Mouse (Mus musculus): Measurements from ENCODE around the gene Bdp1.
A peak's percentile ranks its signal among the peaks of the same experiment; 100 is the strongest.

Gene Bdp1

DNA sequence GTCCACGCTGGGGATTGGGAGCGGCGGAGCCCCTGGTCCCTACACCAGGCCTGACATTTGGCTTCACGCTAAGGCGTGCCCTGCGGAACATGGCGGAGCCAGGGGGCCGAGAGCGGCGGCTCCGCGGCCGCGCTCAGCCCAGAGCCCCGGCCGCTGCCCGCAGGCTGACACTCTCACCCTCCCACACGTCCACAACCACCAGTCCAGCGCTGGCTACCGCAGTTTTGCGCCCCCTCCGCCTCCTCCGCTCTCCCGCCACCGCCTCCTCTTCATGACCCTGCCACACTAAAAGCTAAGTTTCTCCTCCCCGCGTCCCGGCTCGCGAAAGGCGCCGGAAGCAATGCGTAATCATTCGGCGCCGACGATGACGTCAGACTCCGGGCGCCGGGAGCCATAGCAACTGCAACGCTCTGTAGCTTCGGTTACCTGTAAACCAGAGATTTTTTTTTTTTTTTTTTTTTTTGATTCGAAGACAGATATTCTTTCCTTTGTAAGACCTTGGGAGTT is at the start of gene Bdp1:
Bdp1 (minus strand) TSS at position 323 of the 507 bp plus-strand sequence.
- TF ChIP-seq GATA4 (IDR thresholded peaks at IDR 0.05; ENCODE audit: insufficient replicate concordance, low read length), result peak; percentile 8; the same call in 1 of the 2 replicates

DNA sequence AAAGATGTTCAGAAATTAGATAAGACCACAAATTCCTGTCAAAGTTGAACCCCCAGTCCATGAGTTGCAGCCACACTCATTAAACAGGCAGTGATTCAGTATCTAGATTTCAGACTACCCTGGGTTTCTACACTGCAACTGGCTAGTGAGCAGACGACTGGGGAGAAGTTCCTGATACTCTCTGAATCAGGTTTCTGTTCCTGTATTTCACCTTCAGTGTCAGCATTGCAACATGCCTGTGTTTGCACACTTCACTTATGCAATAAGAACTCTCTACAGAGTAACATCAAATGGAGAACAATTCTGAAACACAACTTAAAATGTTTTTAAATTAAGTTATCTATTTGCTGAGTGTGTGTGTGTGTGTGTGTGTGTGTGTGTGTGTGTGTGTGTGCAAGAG is 48.8 kb upstream of the Bdp1 start:
- no peak for TF ChIP-seq GATA4 (IDR thresholded peaks at IDR 0.05; ENCODE audit: insufficient replicate concordance, low read length)

DNA sequence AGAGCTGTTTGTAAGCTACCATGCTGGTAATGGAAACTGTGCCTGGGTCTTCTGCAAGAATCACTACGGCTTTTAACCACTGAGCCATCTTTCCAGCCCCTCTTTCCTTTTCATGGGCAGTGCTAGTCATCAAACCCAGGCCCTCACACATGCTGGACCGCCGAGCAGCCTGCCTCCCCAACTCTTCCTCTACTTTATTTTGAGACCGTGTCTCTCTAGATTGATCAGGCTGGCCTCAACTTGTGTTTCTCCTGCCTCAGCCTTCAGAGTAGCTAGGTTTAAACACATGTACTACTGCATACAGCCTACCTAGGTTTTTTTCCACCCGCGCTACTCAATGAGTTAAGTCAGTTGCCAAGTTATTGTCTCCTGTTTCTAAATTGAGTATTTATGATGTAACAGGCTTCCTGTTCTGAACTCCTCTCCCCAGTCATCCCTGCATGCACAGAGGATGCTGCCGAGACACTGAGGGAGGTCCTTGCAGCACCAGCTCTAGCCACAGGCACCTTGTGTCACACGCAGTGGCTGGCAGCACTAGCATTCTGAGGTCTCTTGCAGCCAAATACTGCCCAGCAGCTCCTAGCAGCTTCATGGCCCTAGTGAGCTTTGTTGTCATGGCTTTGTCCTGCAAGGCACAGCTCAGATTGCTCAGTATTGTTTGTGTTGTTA is 37.9 kb upstream of the Bdp1 start:
- TF ChIP-seq GATA4 (IDR thresholded peaks at IDR 0.05; ENCODE audit: insufficient replicate concordance, low read length), result no peak

DNA sequence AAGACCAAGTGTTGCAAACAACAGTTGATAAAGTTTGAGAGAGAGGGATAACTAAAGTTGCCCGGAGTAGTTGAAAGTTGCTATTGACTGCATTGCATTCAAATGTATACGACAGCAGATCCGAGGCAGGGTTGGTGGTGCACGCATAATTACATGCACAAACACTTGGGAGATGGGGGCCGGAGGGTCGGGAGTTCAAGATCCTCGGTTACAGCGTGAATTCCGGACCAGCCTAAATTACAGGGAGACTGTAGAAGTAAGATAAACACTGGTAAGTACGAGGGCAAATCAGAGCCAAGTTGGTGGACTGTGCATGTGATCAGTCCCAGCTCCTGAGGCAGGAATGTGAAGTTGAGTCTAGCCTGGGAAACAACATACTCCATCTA is 21.4 kb upstream of the Bdp1 start:
- no peak for TF ChIP-seq GATA4 (IDR thresholded peaks at IDR 0.05; ENCODE audit: insufficient replicate concordance, low read length)

DNA sequence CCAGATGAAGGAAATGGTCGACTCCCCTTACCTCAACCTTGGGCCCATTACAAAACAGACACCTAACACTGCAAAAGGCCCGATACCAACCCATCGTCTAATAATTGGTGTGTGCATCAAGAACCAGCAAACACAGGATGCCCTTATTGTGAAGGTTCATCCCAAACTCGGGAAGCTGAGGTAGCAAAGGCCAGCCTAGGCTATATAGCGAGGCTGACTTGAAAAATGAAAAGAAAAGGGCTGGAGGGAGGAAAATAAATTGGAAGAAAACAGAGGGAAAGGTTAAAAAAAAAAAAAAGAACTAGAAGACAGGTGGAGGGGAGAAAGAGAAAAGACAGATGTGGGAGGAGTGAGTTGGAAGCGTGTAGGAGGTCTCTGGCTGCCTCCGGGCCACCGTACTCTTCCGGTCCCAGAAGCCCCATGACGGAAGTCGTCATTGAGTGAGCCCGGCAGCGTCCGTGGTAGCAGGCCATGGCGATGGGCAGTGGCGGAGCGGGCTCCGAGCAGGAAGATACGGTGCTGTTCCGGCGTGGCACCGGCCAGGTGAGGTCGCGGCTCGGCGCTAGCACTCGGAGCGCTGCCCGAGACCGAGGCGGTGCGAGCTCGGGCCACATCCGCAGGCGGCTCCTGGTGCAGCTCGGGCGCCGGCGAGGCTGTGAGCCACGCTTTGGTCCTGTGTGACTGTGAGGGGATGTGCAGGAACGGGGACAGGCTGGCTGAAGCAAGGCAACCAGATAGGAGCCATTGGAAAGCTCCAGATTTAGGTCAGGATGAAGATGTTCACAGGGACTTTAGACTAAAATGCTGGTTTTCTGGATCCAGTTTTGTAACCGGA is 20.8 kb upstream of the Bdp1 start, which contains the start of gene Smn1:
Smn1 (plus strand) TSS at position 430 of the 835 bp plus-strand sequence.
- TF ChIP-seq GATA4 (IDR thresholded peaks at IDR 0.05; ENCODE audit: insufficient replicate concordance, low read length), result 0 out of 2 replicates have a peak, but pooled peaks have one; percentile 16

DNA sequence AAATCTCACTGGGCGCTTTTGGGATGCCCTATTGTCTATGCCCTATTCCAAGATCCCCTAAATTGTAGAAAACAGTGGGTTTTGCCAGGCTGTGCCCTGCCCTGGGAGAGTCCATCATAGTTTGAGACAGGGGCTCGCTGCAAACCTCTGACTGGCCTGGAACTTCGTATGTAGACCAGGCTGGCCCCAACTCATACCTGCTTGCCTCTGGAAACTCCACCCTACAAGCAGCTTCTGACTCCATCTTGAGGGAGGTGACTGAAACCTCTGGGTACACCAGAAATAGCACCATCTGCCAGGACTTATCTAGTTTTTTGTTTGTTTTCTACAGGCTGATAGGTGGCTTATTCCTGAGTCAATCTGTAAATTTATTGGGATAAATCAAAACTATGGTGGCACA is 20.1 kb upstream of the Bdp1 start:
- TF ChIP-seq GATA4 (IDR thresholded peaks at IDR 0.05; ENCODE audit: insufficient replicate concordance, low read length), result no peak

DNA sequence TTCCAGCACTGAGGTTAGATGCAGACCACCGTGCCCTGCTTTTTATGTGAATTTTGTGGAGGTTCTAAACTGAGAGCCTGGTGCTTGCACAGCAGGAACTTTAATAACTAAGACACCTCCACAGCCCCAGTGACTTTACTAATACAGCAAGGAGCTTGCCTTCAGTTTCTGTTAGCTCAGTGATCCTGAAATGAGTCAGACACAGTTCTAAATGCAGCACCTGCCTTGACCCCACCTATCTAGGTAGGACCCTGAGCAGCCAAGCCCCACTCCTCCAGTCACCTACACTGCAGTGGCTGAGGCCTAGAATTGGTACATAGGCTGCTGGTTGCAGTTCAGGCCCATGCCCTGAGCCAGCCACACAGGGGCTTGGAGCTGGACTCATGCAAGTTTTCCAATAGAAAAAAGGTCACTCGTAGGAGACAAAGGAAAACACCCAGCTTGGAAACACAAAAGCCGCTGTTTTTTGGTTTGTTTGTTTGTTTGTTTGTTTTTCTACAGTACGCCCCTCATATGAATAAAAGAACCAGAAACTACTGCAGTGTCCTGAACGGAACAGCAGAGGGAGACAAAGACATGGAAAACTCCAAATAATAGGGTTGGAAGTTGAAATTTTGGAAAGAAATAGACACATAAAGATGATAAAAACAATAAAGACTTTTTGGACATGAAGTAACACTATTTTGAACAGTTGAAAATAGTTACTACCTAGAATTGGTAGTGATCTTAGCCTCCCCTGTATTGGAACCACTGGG is 8.5 kb upstream of the Bdp1 start:
- no peak for TF ChIP-seq GATA4 (IDR thresholded peaks at IDR 0.05; ENCODE audit: insufficient replicate concordance, low read length)

DNA sequence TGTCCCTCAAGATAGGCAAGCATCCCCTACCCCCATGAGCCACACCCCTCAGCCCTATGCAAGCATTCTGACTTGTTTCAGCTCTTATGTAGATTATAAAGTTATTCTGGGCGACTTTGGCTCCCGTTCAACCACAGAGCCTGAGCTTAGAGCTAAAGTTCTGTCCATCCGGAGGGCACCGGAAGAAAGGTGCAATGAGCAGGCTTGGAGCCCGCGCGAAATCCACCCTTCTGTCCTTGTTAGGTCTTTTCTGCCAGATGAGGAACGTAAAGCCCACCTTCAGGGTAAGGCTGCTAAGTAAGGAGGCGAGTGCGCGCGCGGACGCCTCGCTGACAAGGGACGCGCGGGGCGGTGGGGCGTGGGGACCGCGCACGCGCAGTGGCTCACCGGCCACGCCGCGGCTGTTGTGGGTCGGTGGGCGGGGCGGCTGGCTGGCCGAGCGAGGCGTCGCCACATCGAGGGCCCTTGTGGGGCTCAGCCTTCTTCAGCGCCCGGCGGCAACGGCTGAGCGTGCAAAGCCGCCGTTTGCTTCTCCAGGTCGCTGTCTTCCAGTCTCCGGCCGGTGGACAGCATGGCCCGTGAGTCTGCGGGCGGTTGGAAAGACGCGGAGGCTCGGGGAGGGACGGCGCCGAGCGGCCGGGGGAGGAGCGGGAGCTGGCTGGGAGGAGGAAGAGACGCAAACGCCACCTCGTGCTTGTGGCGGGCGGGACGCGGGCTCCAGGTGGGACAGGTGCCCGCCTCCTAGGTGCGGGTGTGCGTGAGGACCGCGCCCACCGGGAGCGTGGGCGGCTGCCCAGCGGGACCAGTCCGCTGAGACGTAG is 4.0 kb upstream of the Bdp1 start, which contains the start of gene Serf1:
Serf1 (plus strand) TSS at position 361 of the 821 bp plus-strand sequence.
- no peak for TF ChIP-seq GATA4 (IDR thresholded peaks at IDR 0.05; ENCODE audit: insufficient replicate concordance, low read length)

DNA sequence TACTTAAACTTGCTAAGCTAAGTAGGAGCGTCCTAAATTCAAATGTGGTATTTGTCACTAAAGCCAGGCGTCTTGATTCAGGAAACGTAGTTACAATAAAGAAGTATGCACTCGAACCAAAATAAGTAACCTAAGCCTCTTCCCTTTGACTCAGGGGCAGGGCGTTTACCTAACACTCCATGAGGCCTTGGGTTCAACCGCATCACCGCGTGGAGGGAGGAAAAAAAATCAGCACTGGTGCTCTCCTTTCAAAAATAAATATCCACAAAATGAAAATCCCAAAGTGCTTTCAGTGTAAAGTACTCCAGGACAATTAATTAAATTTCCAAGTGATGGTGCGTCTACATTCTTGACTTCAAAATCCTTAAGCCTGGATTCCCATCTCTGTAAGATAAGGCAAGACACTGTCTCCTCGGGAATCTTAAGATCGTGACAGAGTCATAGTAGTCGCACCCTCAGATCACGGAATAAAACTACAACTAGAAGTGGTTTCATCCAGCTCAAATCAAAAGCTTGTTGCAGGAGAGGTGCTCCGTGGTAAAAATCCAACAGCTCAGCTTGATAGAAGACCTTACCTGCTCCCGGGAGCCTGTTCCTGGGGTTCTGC is 715 bp downstream of the Bdp1 start:
- TF ChIP-seq GATA4 (IDR thresholded peaks at IDR 0.05; ENCODE audit: insufficient replicate concordance, low read length), result no peak

DNA sequence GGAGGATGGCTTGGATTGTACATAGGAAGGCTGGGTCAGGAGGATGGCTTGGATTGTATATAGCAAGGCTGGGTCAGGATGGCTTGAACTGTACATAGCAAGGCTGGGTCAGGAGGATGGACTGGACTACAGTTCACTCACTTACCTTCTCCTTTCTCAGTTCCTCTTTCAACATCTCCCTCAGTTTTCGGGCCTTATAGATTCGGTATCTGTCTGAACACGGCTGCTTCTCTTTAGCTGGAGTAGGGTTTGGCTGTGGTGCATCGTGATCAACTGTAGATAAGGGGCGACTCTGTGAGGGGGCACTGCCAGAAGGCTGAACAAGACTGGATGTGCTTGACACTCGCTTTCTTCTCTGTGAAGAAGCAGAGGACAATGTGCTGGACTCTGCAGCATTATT is 5.1 kb downstream of the Bdp1 start:
- no peak for TF ChIP-seq GATA4 (IDR thresholded peaks at IDR 0.05; ENCODE audit: insufficient replicate concordance, low read length)

DNA sequence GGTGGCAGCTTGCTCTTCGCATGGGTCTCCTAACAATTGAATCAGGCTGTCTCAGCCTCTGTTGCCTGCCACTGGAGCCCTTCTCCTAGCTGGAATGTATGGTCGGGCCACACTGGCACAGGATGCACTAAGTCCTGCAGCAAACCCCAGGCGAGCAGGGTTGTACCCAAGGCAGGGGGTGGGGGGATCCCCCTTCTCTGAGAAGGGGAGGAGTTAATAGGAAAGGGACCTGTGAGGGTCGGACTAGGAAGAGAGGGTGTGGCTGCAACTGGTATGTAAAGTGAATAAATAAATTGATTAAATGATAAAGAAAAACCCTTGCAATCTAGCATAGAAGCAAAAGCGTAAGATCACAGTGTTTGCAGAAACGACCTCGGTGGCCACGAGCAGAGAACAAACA is 32.4 kb downstream of the Bdp1 start:
- no peak for TF ChIP-seq GATA4 (IDR thresholded peaks at IDR 0.05; ENCODE audit: insufficient replicate concordance, low read length)

DNA sequence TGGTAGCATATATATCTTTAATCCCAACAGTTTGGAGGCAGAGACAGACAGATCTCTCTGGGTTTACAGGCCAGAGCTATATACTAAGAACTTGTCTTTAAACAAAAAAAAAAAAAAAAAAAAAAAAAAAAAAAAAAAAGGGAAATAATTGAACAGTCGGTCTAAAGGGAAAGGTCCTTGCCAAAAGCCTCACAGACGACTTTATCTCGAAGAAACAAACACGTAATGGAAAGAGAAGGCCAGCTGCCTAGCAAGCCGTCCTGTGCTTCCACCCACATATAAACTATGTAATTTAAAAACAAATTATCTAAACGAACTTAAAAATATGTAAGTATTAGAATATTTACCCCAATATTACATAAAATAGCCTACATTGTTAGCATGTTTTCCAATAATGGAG is 36.0 kb downstream of the Bdp1 start:
- TF ChIP-seq GATA4 (IDR thresholded peaks at IDR 0.05; ENCODE audit: insufficient replicate concordance, low read length), result no peak

DNA sequence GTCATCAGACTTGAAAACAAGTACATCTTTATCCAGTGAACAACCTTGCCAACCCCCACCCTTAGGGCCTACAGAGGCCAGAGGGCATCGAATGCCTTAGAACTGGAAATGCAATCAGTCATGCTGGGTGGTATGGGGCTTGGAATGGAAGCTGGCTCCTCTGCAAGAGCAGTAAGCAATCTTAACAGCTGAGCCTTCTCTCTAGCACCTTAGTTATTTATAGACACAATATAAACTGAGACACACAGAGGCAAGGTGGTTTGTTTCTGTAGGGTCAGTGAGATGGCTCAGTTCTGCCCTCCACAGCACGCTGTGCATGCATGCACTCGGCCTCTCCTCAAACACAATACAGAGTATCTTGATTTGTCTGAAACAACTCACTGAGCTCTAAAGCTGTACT is 39.9 kb downstream of the Bdp1 start:
- TF ChIP-seq GATA4 (IDR thresholded peaks at IDR 0.05; ENCODE audit: insufficient replicate concordance, low read length), result no peak

DNA sequence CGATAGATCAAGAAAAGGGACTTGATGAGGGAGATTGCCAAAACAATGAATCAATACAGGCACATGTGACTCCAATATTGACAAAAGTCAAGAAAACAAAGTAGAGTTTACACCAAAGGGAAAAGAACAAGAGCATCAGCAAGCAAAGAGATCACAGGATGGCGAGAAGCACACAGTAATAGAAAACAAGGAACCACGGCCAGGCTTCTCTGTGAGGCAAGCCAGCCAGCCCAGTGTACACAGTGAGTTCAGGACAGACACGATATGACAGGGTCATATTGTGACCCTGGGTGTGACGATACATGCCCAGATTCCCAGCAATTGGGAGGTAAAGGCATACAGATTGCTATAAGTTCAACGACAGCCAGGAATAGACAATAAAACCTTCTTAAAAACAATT is 77.9 kb downstream of the Bdp1 start:
- TF ChIP-seq GATA4 (IDR thresholded peaks at IDR 0.05; ENCODE audit: insufficient replicate concordance, low read length), result no peak

Data from liver, adult (tissue).